Mouse (Mus musculus): ENCODE data around the gene Cyp2b19.

The Cyp2b19 gene

DNA sequence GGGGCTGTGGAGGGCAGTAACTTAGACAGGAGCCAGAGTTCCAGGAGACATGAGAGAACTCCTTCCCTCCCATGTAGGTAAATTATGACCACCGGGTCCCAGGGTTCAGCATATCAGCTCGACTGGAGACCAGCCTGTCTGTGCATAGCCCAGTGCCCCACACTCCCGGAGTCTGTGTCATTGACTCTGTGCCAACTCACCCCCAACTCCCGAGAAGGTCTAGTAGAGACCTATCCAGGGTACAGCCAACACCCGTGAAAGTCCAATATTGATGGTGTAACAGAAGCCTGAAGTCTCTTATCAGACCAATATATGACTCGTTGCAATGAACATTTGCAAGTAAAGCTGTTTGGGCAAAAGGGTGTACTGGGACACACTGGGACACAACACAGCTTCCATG is 33.0 kb downstream of the Cyp2b19 start:
- Histone ChIP-seq H3K9me3 (ENCODE audit: low read length) (peaks cover 27% of the 10 kb centered on the region; the same call in 1 of the 2 replicates), H3K4me3 (replicated peaks; ENCODE audit: low read length) (no peak overlapping the region), H3K4me1 (replicated peaks; ENCODE audit: low read depth, low read length) (peaks cover 36% of the 10 kb centered on the region), H3K36me3 (ENCODE audit: insufficient read depth, low read length) (no peaks in the 10 kb centered on the region), H3K27me3 (ENCODE audit: insufficient read depth, low read length) (no peaks in the 10 kb centered on the region)
- TF ChIP-seq POU5F1 (IDR thresholded peaks at IDR 0.05; ENCODE audit: borderline replicate concordance, low read length) (no peak), CTCF (conservative IDR thresholded peaks at IDR 0.05; ENCODE audit: low read length) (no peak), NANOG (IDR thresholded peaks at IDR 0.05; ENCODE audit: borderline replicate concordance, low read length) (no peak)

DNA sequence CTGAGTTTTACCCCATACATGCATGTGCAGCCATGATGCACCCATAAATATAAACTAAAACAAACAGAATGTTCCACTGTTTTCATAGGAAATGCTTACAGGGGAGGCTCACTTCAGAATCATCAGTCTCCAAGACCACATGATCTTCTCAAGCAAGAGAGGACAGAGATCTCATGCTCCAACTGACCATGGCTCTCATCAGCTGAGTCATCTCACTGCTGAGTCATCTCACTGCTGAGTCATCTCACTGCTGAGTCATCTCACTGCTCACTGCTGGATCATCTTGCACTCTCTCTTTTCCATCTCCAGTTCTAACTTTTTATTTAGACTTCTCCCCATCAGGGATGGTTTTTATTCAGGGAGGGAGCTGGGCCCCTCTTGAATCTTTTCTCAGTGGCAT is 43.2 kb downstream of the Cyp2b19 start:
- Histone ChIP-seq H3K27me3 (ENCODE audit: insufficient read depth, low read length) (no peaks in the 10 kb centered on the region), H3K4me1 (replicated peaks; ENCODE audit: low read depth, low read length) (no peaks in the 10 kb centered on the region), H3K4me3 (replicated peaks; ENCODE audit: low read length) (no peak overlapping the region), H3K9me3 (ENCODE audit: low read length) (peaks cover 14% of the 10 kb centered on the region), H3K36me3 (ENCODE audit: insufficient read depth, low read length) (no peaks in the 10 kb centered on the region)
- TF ChIP-seq CTCF (conservative IDR thresholded peaks at IDR 0.05; ENCODE audit: low read length) = no peak
- no peak for TF ChIP-seq NANOG (IDR thresholded peaks at IDR 0.05; ENCODE audit: borderline replicate concordance, low read length)
- no peak for TF ChIP-seq POU5F1 (IDR thresholded peaks at IDR 0.05; ENCODE audit: borderline replicate concordance, low read length)

DNA sequence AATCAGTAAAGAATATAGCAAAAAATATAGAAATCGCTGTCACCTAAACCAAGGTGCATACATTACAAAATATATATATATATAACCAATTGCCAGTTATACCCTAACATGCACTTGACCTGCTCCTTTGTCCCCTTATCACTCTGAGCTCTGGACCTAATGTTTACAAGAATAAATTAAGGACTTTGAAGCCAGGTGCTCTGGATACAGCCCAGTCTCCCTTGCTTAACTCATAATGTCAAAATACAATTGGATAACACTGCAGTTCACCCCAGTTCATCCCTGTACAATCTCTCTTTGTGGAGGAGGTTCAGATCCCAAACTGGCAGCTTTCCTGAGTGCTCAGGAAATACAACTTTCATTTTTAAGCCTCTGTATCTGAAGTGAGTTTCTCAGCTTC is 44.1 kb downstream of the Cyp2b19 start:
- H3K4me1 ChIP-seq (replicated peaks; ENCODE audit: low read depth, low read length) = no peaks in the 10 kb centered on the region
- peaks cover 14% of the 10 kb centered on the region for H3K9me3 ChIP-seq (ENCODE audit: low read length)
- no peaks in the 10 kb centered on the region for H3K27me3 ChIP-seq (ENCODE audit: insufficient read depth, low read length)
- no peak overlapping the region for H3K4me3 ChIP-seq (replicated peaks; ENCODE audit: low read length)
- no peaks in the 10 kb centered on the region for H3K36me3 ChIP-seq (ENCODE audit: insufficient read depth, low read length)
- TF ChIP-seq NANOG (IDR thresholded peaks at IDR 0.05; ENCODE audit: borderline replicate concordance, low read length) (no peak), POU5F1 (IDR thresholded peaks at IDR 0.05; ENCODE audit: borderline replicate concordance, low read length) (no peak), CTCF (conservative IDR thresholded peaks at IDR 0.05; ENCODE audit: low read length) (no peak)

DNA sequence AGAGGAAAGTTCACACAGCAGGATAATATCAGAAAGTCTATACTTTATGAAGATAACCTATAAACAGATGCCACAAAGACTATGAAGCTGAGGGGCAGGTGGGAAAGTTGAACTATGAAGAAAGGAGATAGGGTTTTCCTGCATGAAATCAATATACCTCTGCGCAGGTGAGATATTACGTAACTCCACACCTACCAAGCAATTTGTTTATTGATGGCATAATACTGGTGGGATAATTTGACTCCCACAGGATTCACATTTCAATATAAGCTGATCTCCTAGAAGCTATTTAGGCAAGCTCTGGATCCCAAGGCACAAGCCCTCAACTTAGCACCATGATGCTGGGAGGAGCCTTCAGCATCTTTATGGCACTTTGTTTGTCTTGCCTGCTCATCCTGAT is 51.6 kb downstream of the Cyp2b19 start, which contains the start of gene Cyp2g1:
TSS of gene Cyp2g1 (plus strand) at position 301 of the 400 bp plus-strand sequence.
- no peak within 1 kb of the TSS for H3K4me3 ChIP-seq (replicated peaks; ENCODE audit: low read length)
- no peaks in the 10 kb centered on the region for H3K9me3 ChIP-seq (ENCODE audit: low read length)
- no peaks in the 10 kb centered on the region for H3K4me1 ChIP-seq (replicated peaks; ENCODE audit: low read depth, low read length)
- no peak for TF ChIP-seq NANOG (IDR thresholded peaks at IDR 0.05; ENCODE audit: borderline replicate concordance, low read length)
- TF ChIP-seq POU5F1 (IDR thresholded peaks at IDR 0.05; ENCODE audit: borderline replicate concordance, low read length) = no peak
- TF ChIP-seq CTCF (conservative IDR thresholded peaks at IDR 0.05; ENCODE audit: low read length) = no peak
- H3K36me3 ChIP-seq (ENCODE audit: insufficient read depth, low read length) = no peaks in the 10 kb centered on the region
- H3K27me3 ChIP-seq (ENCODE audit: insufficient read depth, low read length) = no peaks in the 10 kb centered on the region; the same call in 1 of the 2 replicates
